Mouse (Mus musculus) bone marrow macrophage, adult 2 months (primary cell): Measurements from ENCODE around the gene Arfgef2.

Source experiments
- CTCF ChIP-seq: IDR thresholded peaks from 2 replicates; pipeline ENCODE4 v1.5.1; 2012; ENCODE audit warnings: low read depth, mild to moderate bottlenecking, low read length, moderate library complexity
- POLR2A ChIP-seq: IDR thresholded peaks from 2 replicates; pipeline ENCODE4 v1.6.1; 2012; ENCODE audit warnings: mild to moderate bottlenecking, low read depth, low read length, borderline replicate concordance

DNA sequence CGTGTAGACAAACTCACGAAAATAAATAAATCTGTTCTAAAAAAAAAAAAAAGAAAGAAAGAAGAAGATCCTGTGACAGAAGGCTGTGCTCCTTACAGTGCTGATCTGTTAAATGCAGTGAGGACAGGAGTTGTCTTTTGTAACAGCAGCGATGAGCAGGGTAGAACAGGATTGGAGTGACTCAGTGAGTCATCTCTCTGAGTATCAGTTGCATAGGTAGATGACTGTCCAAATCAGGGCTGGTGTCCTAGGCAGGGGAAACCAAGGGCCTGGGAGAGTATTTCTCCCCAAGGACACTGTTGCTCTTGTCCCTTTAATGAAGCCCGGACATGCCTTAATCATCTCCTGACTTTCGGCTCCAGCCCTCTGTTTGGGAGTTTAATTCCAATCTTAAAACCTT, 4.1 kb downstream of the Arfgef2 start:
- TF ChIP-seq CTCF, result no peak
- no peak for TF ChIP-seq POLR2A
